9 mouse cellular contexts compared by ENCODE assay signal in genomic region chr15:9954941-9955340, GRCm38 (mm10).
"Had no signal": no experiment of that assay in that cellular context is flagged by ENCODE, and none has a peak within 500 bp of the region (broad histone marks: within the 10 kb centered on the region; RNA-seq: fewer than 3 reads in every experiment).

No protein-coding gene starts in this region.

- DNase-seq: lung, adult 18-20 months; lung, embryonic 14.5 days; lung, postnatal 10 days; lung, postnatal 4 days; midbrain, embryonic 14.5 days; right cerebral cortex, postnatal 14 days; thymus, adult 2 months; thymus, postnatal 25 days; thymus, postnatal 4 days had no signal
